Mouse (Mus musculus) myocyte (in vitro differentiated cells): Measurements from ENCODE around the gene Brwd1. TPM values are rescaled to one million over a fixed set of nuclear protein-coding genes. Genes with fewer than 3 reads are reported as not detected.

Experiments
- H3K27me3 ChIP-seq: one replicate; pipeline ENCODE4 v1.6.1; 2011; ENCODE audit not compliant: control insufficient read depth, insufficient read depth, insufficient read length
- H3K36me3 ChIP-seq: one replicate; pipeline ENCODE4 v1.6.1; 2011; ENCODE audit not compliant: control insufficient read depth, insufficient read depth
- H3K4me2 ChIP-seq: one replicate; pipeline ENCODE4 v1.6.1; 2011; ENCODE audit warnings: low read depth, control low read depth
- H3K4me3 ChIP-seq: one replicate; pipeline ENCODE4 v1.5.1; 2011; ENCODE audit warnings: mild to moderate bottlenecking, control low read depth, moderate library complexity
- H3K79me2 ChIP-seq: one replicate; pipeline ENCODE4 v1.6.1; 2011; ENCODE audit not compliant: control insufficient read depth, insufficient read depth
- H3ac ChIP-seq: one replicate; pipeline ENCODE4 v1.6.1; 2011; ENCODE audit not compliant: control insufficient read depth, insufficient read length
- CEBPB ChIP-seq: IDR thresholded peaks from 2 replicates; pipeline ENCODE4 v1.6.1; 2011; ENCODE audit warnings: mild to moderate bottlenecking, moderate library complexity; ENCODE audit not compliant: poor library complexity, insufficient read depth, severe bottlenecking
- E2F4 ChIP-seq: IDR thresholded peaks from one replicate; pipeline ENCODE4 v1.6.1; 2011; ENCODE audit warnings: mild to moderate bottlenecking, control low read depth, moderate library complexity; ENCODE audit not compliant: insufficient read depth
- MAX ChIP-seq: IDR thresholded peaks from one replicate; pipeline ENCODE4 v1.6.1; 2011; ENCODE audit warnings: low read depth, mild to moderate bottlenecking, control low read depth
- MYOD1 ChIP-seq, 3 experiments: IDR thresholded peaks; one replicate each; pipeline ENCODE4 v1.6.1; 2011; ENCODE audit warnings: control low read depth in 2 of 3, low read depth in 2 of 3, mild to moderate bottlenecking in 2 of 3, moderate library complexity in 1 of 3; ENCODE audit not compliant: insufficient read length in 2 of 3, control insufficient read depth in 1 of 3
- MYOG ChIP-seq, 3 experiments: IDR thresholded peaks; one replicate each; pipeline ENCODE4 v1.6.1; 2011; ENCODE audit warnings: control low read depth in 2 of 3, low read depth in 2 of 3, mild to moderate bottlenecking in 2 of 3; ENCODE audit not compliant: insufficient read length in 2 of 3, control insufficient read depth in 1 of 3, insufficient read depth in 1 of 3
- POLR2A ChIP-seq: IDR thresholded peaks from one replicate; pipeline ENCODE4 v1.6.1; 2011; ENCODE audit warnings: low read depth, mild to moderate bottlenecking, control low read depth, moderate library complexity; ENCODE audit not compliant: insufficient read length
- POLR2AphosphoS2 ChIP-seq: IDR thresholded peaks from one replicate; pipeline ENCODE4 v1.6.1; 2011; ENCODE audit warnings: low read depth, control low read depth; ENCODE audit not compliant: insufficient read length
- REST ChIP-seq: IDR thresholded peaks from one replicate; pipeline ENCODE4 v1.6.1; 2011; ENCODE audit warnings: mild to moderate bottlenecking, control low read depth, moderate library complexity; ENCODE audit not compliant: insufficient read depth, insufficient read length
- SRF ChIP-seq: IDR thresholded peaks from one replicate; pipeline ENCODE4 v1.6.1; 2011; ENCODE audit warnings: low read depth; ENCODE audit not compliant: control insufficient read depth, insufficient read length
- TCF12 ChIP-seq: IDR thresholded peaks from one replicate; pipeline ENCODE4 v1.6.1; 2011; ENCODE audit warnings: mild to moderate bottlenecking, control low read depth; ENCODE audit not compliant: poor library complexity, insufficient read depth, severe bottlenecking
- TCF3 ChIP-seq: IDR thresholded peaks from one replicate; pipeline ENCODE4 v1.6.1; 2011; ENCODE audit warnings: low read depth, control low read depth; ENCODE audit not compliant: insufficient read length
- USF1 ChIP-seq: IDR thresholded peaks from one replicate; pipeline ENCODE4 v1.6.1; 2011; ENCODE audit warnings: low read depth, mild to moderate bottlenecking, control low read depth, moderate library complexity
- polyA plus RNA-seq: library from polyadenylated mRNA; unstranded; fragments of >200 nt; fragmentation: generic; extraction: Trizol; gene quantifications from one replicate; pipeline ENCODE4 v1.2.1, GENCODE M21; 2012; ENCODE audit warnings: missing spikeins

Brwd1 gene
- polyA plus RNA-seq, 1 experiment: 21.4 TPM

- H3K4me2 ChIP-seq: no peak overlapping the region
- peaks cover 75% of the 10 kb centered on the region for H3K36me3 ChIP-seq
- H3K27me3 ChIP-seq: no peaks in the 10 kb centered on the region
- H3K4me3 ChIP-seq: no peak overlapping the region
- H3K79me2 ChIP-seq: no peaks in the 10 kb centered on the region
- TF ChIP-seq SRF: no peak
- no peak for TF ChIP-seq POLR2A
- no peak for TF ChIP-seq POLR2AphosphoS2
- TF ChIP-seq MAX: no peak
- no peak for TF ChIP-seq TCF12
- TF ChIP-seq CEBPB: no peak
- no peak for TF ChIP-seq MYOG (IDR thresholded peaks at IDR 0.05; ENCODE audit: control insufficient read depth in 1 of 3, insufficient read depth in 1 of 3, insufficient read length in 2 of 3, low read depth in 2 of 3)
- no peak for TF ChIP-seq E2F4
- no peak for TF ChIP-seq REST
- no peak for TF ChIP-seq MYOD1 (IDR thresholded peaks at IDR 0.05; ENCODE audit: control insufficient read depth in 1 of 3, insufficient read length in 2 of 3, low read depth in 2 of 3)
- TF ChIP-seq TCF3: no peak
- no peak for TF ChIP-seq USF1
- H3ac ChIP-seq: no peak overlapping the region
These were observed 41.6 kb downstream of the Brwd1 start for GRCm38 (mm10) chr16:96040691-96041090.

GRCm38 (mm10) chr16:96039538-96039937 lies 42.8 kb downstream of the Brwd1 start:
- Histone ChIP-seq H3K36me3 (peaks cover 76% of the 10 kb centered on the region), H3K4me3 (no peak overlapping the region), H3K27me3 (no peaks in the 10 kb centered on the region), H3K79me2 (no peaks in the 10 kb centered on the region), H3ac (no peak overlapping the region), H3K4me2 (no peak overlapping the region)
- TF ChIP-seq REST (no peak), USF1 (no peak), CEBPB (no peak), E2F4 (no peak), POLR2A (no peak), POLR2AphosphoS2 (no peak), TCF12 (no peak), TCF3 (no peak), MYOD1 (IDR thresholded peaks at IDR 0.05; ENCODE audit: control insufficient read depth in 1 of 3, insufficient read length in 2 of 3, low read depth in 2 of 3) (no peak), SRF (no peak), MYOG (IDR thresholded peaks at IDR 0.05; ENCODE audit: control insufficient read depth in 1 of 3, insufficient read depth in 1 of 3, insufficient read length in 2 of 3, low read depth in 2 of 3) (no peak), MAX (no peak)

GRCm38 (mm10) chr16:96034473-96034872 lies 47.9 kb downstream of the Brwd1 start:
- H3ac ChIP-seq: no peak overlapping the region
- no peaks in the 10 kb centered on the region for H3K27me3 ChIP-seq
- H3K79me2 ChIP-seq: no peaks in the 10 kb centered on the region
- H3K4me2 ChIP-seq: no peak overlapping the region
- no peak for TF ChIP-seq TCF12
- H3K4me3 ChIP-seq: no peak overlapping the region
- peaks cover 82% of the 10 kb centered on the region for H3K36me3 ChIP-seq

- Histone ChIP-seq H3K36me3 (peaks cover 84% of the 10 kb centered on the region), H3K4me2 (no peak overlapping the region), H3K79me2 (no peaks in the 10 kb centered on the region), H3K4me3 (no peak overlapping the region), H3K27me3 (no peaks in the 10 kb centered on the region), H3ac (no peak overlapping the region)
- TF ChIP-seq MAX: no peak
- TF ChIP-seq E2F4: no peak
- TF ChIP-seq POLR2A: no peak
These were observed 49.8 kb downstream of the Brwd1 start for GRCm38 (mm10) chr16:96032368-96033043.

GRCm38 (mm10) chr16:96030476-96031102 lies 51.7 kb downstream of the Brwd1 start:
- Histone ChIP-seq H3K4me3 (no peak overlapping the region), H3K36me3 (peaks cover 84% of the 10 kb centered on the region), H3K4me2 (no peak overlapping the region), H3K79me2 (no peaks in the 10 kb centered on the region), H3K27me3 (no peaks in the 10 kb centered on the region), H3ac (no peak overlapping the region)
- no peak for TF ChIP-seq MYOG (IDR thresholded peaks at IDR 0.05; ENCODE audit: control insufficient read depth in 1 of 3, insufficient read depth in 1 of 3, insufficient read length in 2 of 3, low read depth in 2 of 3)
- TF ChIP-seq POLR2A: no peak
- no peak for TF ChIP-seq TCF3
- no peak for TF ChIP-seq MAX
- no peak for TF ChIP-seq POLR2AphosphoS2
- TF ChIP-seq E2F4: no peak
- TF ChIP-seq TCF12: no peak
- no peak for TF ChIP-seq CEBPB
- TF ChIP-seq USF1: no peak
- no peak for TF ChIP-seq MYOD1 (IDR thresholded peaks at IDR 0.05; ENCODE audit: control insufficient read depth in 1 of 3, insufficient read length in 2 of 3, low read depth in 2 of 3)
- no peak for TF ChIP-seq REST
- TF ChIP-seq SRF: no peak
